Mouse (Mus musculus) lung, embryonic 14.5 days (tissue): Measurements from ENCODE around the gene Prdx2. TPM values are rescaled to one million over a fixed set of nuclear protein-coding genes. Genes with fewer than 3 reads are reported as not detected.

Source experiments
- ATAC-seq: fragments of 200-750 bp; cut with Nextera tagmentation; 2 replicates; pipeline ENCODE4 v1.8.0; 2017; ENCODE audit warnings: mild to moderate bottlenecking, moderate TSS enrichment, moderate library complexity; ENCODE audit not compliant: insufficient read depth
- DNase-seq: peaks from one replicate; pipeline ENCODE4 v3.0.0-alpha.2; 2015
- H3K27ac ChIP-seq: fragments of 300-500 bp; sonication (generic); 2 replicates; pipeline ENCODE4 v1.5.1; 2014; ENCODE audit warnings: low read depth, mild to moderate bottlenecking, moderate library complexity
- H3K27me3 ChIP-seq: fragments of 300-500 bp; sonication (generic); 2 replicates; pipeline ENCODE4 v1.6.1; 2014; ENCODE audit warnings: low read length, control low read depth; ENCODE audit not compliant: insufficient read depth
- H3K36me3 ChIP-seq: fragments of 300-500 bp; sonication (generic); 2 replicates; pipeline ENCODE4 v1.6.1; 2014; ENCODE audit warnings: control low read depth; ENCODE audit not compliant: insufficient read depth
- H3K4me1 ChIP-seq: fragments of 300-500 bp; sonication (generic); 2 replicates; pipeline ENCODE4 v1.6.1; 2014; ENCODE audit warnings: antibody characterized with exemption, control low read depth; ENCODE audit not compliant: insufficient read depth
- H3K4me2 ChIP-seq: fragments of 300-500 bp; sonication (generic); 2 replicates; pipeline ENCODE4 v1.6.1; 2014; ENCODE audit warnings: mild to moderate bottlenecking
- H3K4me3 ChIP-seq: fragments of 300-500 bp; sonication (generic); 2 replicates; pipeline ENCODE4 v1.5.1; 2014; ENCODE audit warnings: low read depth, low read length
- H3K9ac ChIP-seq: fragments of 300-500 bp; sonication (generic); 2 replicates; pipeline ENCODE4 v1.6.1; 2014
- H3K9me3 ChIP-seq: fragments of 300-500 bp; sonication (generic); 2 replicates; pipeline ENCODE4 v1.6.1; 2016; ENCODE audit warnings: low read depth, low read length, control low read depth
- CTCF ChIP-seq: IDR thresholded peaks from 2 replicates; pipeline ENCODE4 v1.5.1; 2016; ENCODE audit warnings: antibody characterized with exemption, low read depth
- WGBS: fragments of 180-500 bp; shearing (Covaris S2); extraction: QIAGEN DNeasy Blood & Tissue Kit; methylation state at CpG from one replicate; pipeline ENCODE4 v1.1.7; 2014; 5-methylcytosine and 5-hydroxymethylcytosine counted together
- polyA plus RNA-seq: library from polyadenylated mRNA; unstranded; fragments of >200 nt; fragmentation: Nextera tagmentation; extraction: Ambion mirVana; gene quantifications from 2 replicates; pipeline ENCODE4 v1.2.1, GENCODE M21; 2014

The Prdx2 gene
- polyA plus RNA-seq, 1 experiment from 2014 or later: 843 TPM

DNA sequence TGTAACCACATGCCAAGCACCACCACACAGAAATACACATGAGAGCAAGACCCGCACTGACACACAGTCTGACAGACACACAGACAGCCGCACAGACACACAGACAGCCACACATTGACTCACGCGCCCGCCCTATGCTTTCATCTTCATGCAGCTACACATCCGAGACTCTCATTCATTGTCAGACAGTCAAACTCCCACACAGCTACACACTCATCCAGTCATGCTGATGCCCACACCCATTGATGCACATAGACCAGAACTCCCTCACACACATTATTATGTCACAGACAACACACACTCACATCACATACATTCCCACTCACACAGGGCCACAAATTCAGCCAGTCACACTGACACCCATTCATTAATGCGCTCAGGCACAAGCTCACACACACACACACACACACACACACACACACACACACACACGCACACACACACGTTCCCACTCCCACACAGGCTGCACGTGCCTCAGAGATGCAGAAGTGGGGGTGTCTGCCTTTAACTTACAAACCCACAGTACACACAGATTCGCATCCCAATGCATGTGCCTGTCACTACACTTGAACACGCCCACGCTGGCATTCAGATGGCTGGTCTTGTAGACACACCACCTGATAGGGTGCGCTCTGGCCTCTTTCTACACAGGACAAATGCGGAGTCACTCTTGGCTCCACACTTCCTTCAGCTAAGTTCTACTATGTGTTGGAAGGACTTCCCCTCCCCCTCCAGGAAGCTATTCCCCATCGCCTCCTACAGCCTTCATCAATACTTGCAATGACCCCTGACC, 35.4 kb upstream of the Prdx2 start:
- H3K27ac ChIP-seq: no peak overlapping the region
- no peak for DNase-seq
- no peaks in the 10 kb centered on the region for H3K9me3 ChIP-seq
- H3K4me2 ChIP-seq: no peak overlapping the region
- WGBS: 80% methylated on average over 16 of the region's 16 CpGs
- no peaks in the 10 kb centered on the region for H3K36me3 ChIP-seq
- no peak overlapping the region for H3K4me3 ChIP-seq
- no peak overlapping the region for H3K9ac ChIP-seq
- TF ChIP-seq CTCF: no peak
- peaks cover 71% of the 10 kb centered on the region for H3K27me3 ChIP-seq
- ATAC-seq: no peak
- H3K4me1 ChIP-seq: no peaks in the 10 kb centered on the region

DNA sequence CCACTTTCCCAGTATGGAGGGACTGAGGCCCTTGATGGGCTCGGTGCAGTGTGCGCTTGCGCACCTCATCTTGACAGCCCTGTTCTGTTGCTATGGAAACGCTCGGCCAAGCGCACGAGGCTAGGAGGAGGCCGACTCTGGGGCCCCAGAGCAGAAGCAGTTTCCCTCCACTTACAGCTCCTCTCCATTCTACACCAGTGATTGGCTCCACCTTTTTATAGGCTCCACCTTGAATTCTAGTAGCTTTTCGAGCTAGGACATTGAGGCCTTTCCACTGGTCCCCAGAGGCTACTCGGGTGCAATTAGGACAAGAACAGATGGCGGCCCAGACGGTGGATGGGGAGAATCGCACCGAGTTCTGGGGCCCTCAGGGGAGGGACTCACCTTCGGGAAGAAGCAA, 34.5 kb upstream of the Prdx2 start:
- ATAC-seq (peak; percentile 63), DNase-seq (peak; percentile 69)
- under 1% methylated on average over 15 of the region's 15 CpGs for WGBS
- no peak overlapping the region for H3K9ac ChIP-seq
- H3K27ac ChIP-seq: no peak overlapping the region
- H3K36me3 ChIP-seq: no peaks in the 10 kb centered on the region
- H3K4me2 ChIP-seq: no peak overlapping the region
- TF ChIP-seq CTCF: no peak
- H3K4me1 ChIP-seq: no peaks in the 10 kb centered on the region
- no peak overlapping the region for H3K4me3 ChIP-seq
- no peaks in the 10 kb centered on the region for H3K9me3 ChIP-seq
- H3K27me3 ChIP-seq: peaks cover 62% of the 10 kb centered on the region

DNA sequence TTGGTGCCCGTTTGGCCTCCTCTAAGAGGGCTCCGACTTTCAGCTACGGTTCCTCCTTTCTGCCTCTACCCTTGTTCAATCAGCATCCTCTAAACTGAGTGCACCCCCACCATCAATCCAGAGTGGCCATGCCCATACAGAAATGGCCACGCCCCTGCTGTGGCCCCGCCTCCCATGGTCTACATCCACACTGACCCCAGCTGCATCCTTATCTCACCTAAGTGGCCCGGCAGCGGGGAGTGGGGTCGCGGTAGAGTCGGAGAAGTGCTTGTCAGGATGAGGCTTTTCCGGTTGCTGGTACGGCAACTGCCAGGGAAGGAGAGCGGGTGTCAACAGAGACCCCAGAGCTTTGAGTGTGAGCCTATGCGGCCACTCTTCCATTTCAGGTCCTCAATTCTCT, 33.9 kb upstream of the Prdx2 start:
- no peaks in the 10 kb centered on the region for H3K9me3 ChIP-seq
- H3K4me1 ChIP-seq: no peaks in the 10 kb centered on the region
- H3K4me2 ChIP-seq: no peak overlapping the region
- H3K27me3 ChIP-seq: peaks cover 56% of the 10 kb centered on the region
- ATAC-seq (no peak), DNase-seq (no peak)
- WGBS: 6% methylated on average over 14 of the region's 14 CpGs
- no peak overlapping the region for H3K4me3 ChIP-seq
- no peak overlapping the region for H3K27ac ChIP-seq
- no peaks in the 10 kb centered on the region for H3K36me3 ChIP-seq
- no peak overlapping the region for H3K9ac ChIP-seq
- no peak for TF ChIP-seq CTCF

- peak overlapping the region; percentile 37 for H3K4me3 ChIP-seq
- 24% methylated on average over 23 of the region's 23 CpGs for WGBS
Observed at GRCm38 (mm10) chr8:84936041-84936961, 33.1 kb upstream of the Prdx2 start.

DNA sequence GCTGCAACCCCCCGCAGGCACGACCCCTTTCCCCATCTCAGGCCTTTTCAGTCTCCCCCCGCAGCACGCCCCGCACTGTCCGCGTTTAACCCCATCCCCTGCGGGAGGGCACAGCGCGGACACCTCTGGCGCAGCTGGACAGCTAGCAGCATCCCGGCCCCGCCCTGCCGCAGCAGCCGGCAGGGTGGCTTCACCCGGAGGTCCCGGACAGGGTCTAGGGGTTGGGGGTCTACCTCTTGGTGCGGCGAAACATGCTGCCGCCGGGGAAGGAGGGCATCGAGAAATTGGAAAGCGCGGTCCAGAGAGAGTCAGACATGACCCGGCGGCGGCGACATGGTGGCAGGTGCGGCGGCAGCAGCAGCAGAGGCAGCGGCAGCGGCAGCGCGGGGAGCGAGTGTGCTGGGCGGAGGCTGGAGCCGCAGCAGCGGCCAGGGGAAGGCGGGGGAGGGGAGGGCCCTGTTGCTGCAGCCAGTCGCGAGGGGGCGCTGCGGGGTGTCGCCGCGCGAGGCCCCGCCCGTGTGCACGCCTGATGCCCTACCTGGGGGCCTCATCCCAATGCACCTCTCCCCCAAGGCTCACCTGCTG, 32.3 kb upstream of the Prdx2 start, which contains the start of gene Mast1:
Mast1 (minus strand) TSS at position 398 of the 585 bp plus-strand sequence.
- DNase-seq: peak; percentile 58
- peak within 1 kb of the TSS; percentile 71 for H3K4me2 ChIP-seq
- TF ChIP-seq CTCF: 0 out of 2 replicates have a peak, but pooled peaks have one; percentile 18

More at GRCm38 (mm10) chr8:84936041-84936961, 33.1 kb upstream of the Prdx2 start:
- ATAC-seq (no peak), DNase-seq (no peak)
- peaks cover 52% of the 10 kb centered on the region for H3K27me3 ChIP-seq
- no peaks in the 10 kb centered on the region for H3K36me3 ChIP-seq
- H3K4me2 ChIP-seq: peak overlapping the region; percentile 71
- TF ChIP-seq CTCF: no peak
- no peaks in the 10 kb centered on the region for H3K9me3 ChIP-seq
- no peaks in the 10 kb centered on the region for H3K4me1 ChIP-seq
- no peak overlapping the region for H3K27ac ChIP-seq
- no peak overlapping the region for H3K9ac ChIP-seq

DNA sequence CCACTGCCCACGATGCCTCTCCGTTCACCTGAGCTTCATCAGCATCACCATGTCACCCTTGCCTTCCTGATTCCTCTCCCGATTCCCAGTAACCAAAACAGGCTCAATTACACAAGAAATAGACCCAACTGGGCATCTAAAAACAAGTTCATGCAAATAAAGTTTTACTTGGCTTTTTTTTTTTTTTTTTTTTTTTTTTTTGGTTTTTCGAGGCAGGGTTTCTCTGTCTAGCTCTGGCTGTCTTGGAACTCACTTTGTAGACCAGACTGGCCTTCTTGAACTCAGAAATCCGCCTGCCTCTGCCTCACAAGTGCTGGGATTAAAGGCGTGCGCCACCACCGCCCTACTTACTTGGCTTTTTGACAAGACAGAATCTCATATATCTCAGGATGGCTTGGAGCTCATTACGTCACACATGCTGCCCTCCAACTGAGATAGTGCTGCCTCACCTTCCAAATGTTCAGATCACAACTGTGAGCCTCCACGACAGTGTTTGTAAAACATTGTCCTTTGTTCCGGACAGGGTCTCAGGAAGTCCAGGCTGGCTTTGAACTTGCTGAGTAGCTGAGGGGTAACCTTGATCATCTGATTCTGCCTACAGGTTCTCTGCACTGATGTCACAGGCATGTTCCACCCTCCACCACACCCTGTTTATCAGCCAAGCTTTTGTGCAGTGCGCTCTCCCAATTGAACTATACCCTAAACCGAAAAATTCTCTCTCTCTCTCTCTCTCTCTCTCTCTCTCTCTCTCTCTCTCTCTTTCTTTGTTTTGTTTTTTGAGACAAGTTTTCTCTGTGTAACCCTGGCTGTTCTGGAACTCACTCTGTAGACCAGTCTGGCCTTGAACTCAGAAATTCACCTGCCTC, 31.5 kb upstream of the Prdx2 start:
- 0 out of 2 replicates have a peak overlapping the region, but pooled peaks have one; percentile 37 for H3K4me3 ChIP-seq
- H3K4me2 ChIP-seq: peak overlapping the region; percentile 71
- DNase-seq (no peak), ATAC-seq (no peak)
- H3K4me1 ChIP-seq: no peaks in the 10 kb centered on the region
- WGBS: 58% methylated on average over 13 of the region's 13 CpGs
- H3K27me3 ChIP-seq: peaks cover 52% of the 10 kb centered on the region
- no peaks in the 10 kb centered on the region for H3K36me3 ChIP-seq
- H3K27ac ChIP-seq: no peak overlapping the region
- no peaks in the 10 kb centered on the region for H3K9me3 ChIP-seq
- TF ChIP-seq CTCF: no peak
- no peak overlapping the region for H3K9ac ChIP-seq

More for the DNA sequence above, 32.3 kb upstream of the Prdx2 start, which contains the start of gene Mast1:
- Histone ChIP-seq H3K4me1 (no peaks in the 10 kb centered on the region), H3K27me3 (peaks cover 52% of the 10 kb centered on the region), H3K27ac (no peak within 1 kb of the TSS), H3K36me3 (no peaks in the 10 kb centered on the region), H3K9ac (peak within 1 kb of the TSS; percentile 38; the same call in 1 of the 2 replicates), H3K4me3 (peak within 1 kb of the TSS; percentile 37), H3K9me3 (no peaks in the 10 kb centered on the region)
- peak; percentile 49; the same call in 1 of the 2 replicates for ATAC-seq
- under 1% methylated on average over 50 of the region's 50 CpGs for WGBS
